Mouse (Mus musculus) ES-E14 (cell line): ENCODE results near the gene Ccl2.

Experiments used
- CHD2 ChIP-seq: IDR thresholded peaks from 2 replicates; pipeline ENCODE4 v1.6.1; 2014; ENCODE audit warnings: mild to moderate bottlenecking, low read depth, low read length, inconsistent platforms
- ZNF384 ChIP-seq: IDR thresholded peaks from 2 replicates; pipeline ENCODE4 v1.6.1; 2012; ENCODE audit warnings: low read depth, low read length, inconsistent platforms

GRCm38 (mm10) chr11:82073686-82074085 is 38.3 kb downstream of the Ccl2 start:
- TF ChIP-seq CHD2 (no peak), ZNF384 (no peak)
